ENCODE assay signal across 8 mouse cellular contexts in the genomic region with DNA sequence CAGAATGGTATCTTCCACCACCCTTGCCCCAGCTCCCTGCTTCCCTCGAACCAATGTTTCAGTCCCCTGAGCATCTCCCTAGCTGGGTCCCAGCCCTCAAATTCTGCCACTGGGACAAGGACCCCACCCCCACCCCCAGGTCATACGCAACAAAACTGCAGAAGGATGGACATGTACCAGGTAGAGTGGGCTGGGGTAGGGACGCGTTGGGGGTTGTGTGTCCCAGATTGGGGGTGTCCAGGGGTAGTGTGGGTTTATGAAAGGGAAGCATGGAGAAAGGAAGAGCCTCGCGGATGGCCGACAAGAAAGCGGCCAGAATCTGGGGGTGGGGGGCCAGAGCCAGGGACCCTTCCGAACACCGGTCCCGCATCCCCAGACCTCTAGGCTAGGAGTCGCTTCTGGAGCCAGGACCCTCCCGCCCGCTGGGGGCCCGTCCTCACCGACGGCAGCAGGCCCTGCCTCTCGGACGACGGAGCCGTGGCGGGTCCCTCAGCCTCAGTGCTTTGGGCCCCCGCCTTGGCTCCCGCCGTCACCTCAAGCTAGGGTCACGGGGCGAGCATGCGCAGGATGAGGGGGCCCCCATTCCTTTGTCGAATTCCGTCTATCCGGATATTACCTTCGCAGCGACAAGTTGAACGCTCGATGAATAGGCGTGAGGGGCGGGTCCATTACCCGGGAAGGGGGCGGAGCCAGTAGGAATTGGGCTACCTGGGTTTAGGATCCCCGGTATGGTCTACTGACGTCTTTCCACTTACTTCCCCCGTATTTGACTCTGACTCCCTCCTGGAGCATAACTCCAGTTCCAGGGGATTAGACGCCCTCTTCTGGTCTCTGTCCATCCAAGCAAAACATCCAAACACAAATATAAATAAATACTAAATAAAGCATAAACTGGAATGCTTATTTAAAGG. TPM values are rescaled to one million over a fixed set of nuclear protein-coding genes. Genes with fewer than 3 reads are reported as not detected.
DNase-seq lines count a peak whose midpoint lies in the region; ATAC-seq and TF ChIP-seq lines count a peak whose summit lies in the region.

Gene Flywch2 (minus strand): TSS at position 521 of the 911 bp plus-strand sequence.

- H3K9me3 ChIP-seq in forebrain, embryonic 11.5 days (ENCODE audit: control insufficient read depth, low read length), result no peaks in the 10 kb centered on the region
- no peaks in the 10 kb centered on the region for H3K9me3 ChIP-seq in heart, embryonic 14.5 days (ENCODE audit: control insufficient read depth, low read length)
- no peaks in the 10 kb centered on the region for H3K9me3 ChIP-seq in liver, embryonic 11.5 days (ENCODE audit: control insufficient read depth, low read length)

- no peak for TF ChIP-seq POLR2A in myocyte (IDR thresholded peaks at IDR 0.05; ENCODE audit: insufficient read length, low read depth)

- DNase-seq in CD8-positive naive resting alpha-beta T cell, adult 2 months (ENCODE audit: low read depth in 2 of 2, low spot score in 2 of 2), result peak; percentile 46 to 73
- peak; percentile 75 for DNase-seq in c-Kit-positive CD71-positive TER-119-negative erythroid progenitor cells, embryonic 14.5 days (ENCODE audit: low read depth)
- peak; percentile 83 for DNase-seq in forebrain, embryonic 11.5 days (ENCODE audit: low spot score)
- DNase-seq in kidney, postnatal 10 days, result peak; percentile 88
- peak; percentile 69 for DNase-seq in liver, embryonic 11.5 days (ENCODE audit: low spot score)
- peak; percentile 58 for DNase-seq in splenic B cell, adult 2 months (ENCODE audit: low read depth, low spot score)

- no peaks in the 10 kb centered on the region for H3K36me3 ChIP-seq in forebrain, embryonic 11.5 days (ENCODE audit: control insufficient read depth, insufficient read depth, low read length)
- no peaks in the 10 kb centered on the region for H3K36me3 ChIP-seq in heart, embryonic 14.5 days (ENCODE audit: control insufficient read depth, insufficient read depth, low read length)
- no peaks in the 10 kb centered on the region for H3K36me3 ChIP-seq in liver, embryonic 11.5 days (ENCODE audit: control insufficient read depth, insufficient read depth, low read length)
- H3K36me3 ChIP-seq in myocyte (ENCODE audit: control insufficient read depth, insufficient read depth), result no peaks in the 10 kb centered on the region
- no peaks in the 10 kb centered on the region for H3K36me3 ChIP-seq in splenic B cell, adult 2 months (ENCODE audit: control insufficient read depth, insufficient read depth, low read length, poor library complexity, severe bottlenecking)

- no peaks in the 10 kb centered on the region for H3K79me2 ChIP-seq in myocyte (ENCODE audit: control insufficient read depth, insufficient read depth)

- 2% methylated on average over 43 of the region's 43 CpGs for WGBS in forebrain, embryonic 11.5 days
- WGBS in heart, embryonic 14.5 days, result 3% methylated on average over 43 of the region's 43 CpGs
- 4% methylated on average over 43 of the region's 43 CpGs for WGBS in liver, embryonic 11.5 days

- peak within 1 kb of the TSS; percentile 58 for H3K4me2 ChIP-seq in forebrain, embryonic 11.5 days (ENCODE audit: low read depth, low read length, severe bottlenecking)
- H3K4me2 ChIP-seq in heart, embryonic 14.5 days (ENCODE audit: low read length), result peak within 1 kb of the TSS; percentile 93
- peak within 1 kb of the TSS; percentile 97 for H3K4me2 ChIP-seq in liver, embryonic 11.5 days
- peak within 1 kb of the TSS; percentile 56 for H3K4me2 ChIP-seq in myocyte (ENCODE audit: low read depth)

- H3ac ChIP-seq in myocyte (ENCODE audit: control insufficient read depth, insufficient read length), result no peak within 1 kb of the TSS

- no peaks in the 10 kb centered on the region for H3K27me3 ChIP-seq in forebrain, embryonic 11.5 days (ENCODE audit: control insufficient read depth, insufficient read depth, low read length)
- no peaks in the 10 kb centered on the region for H3K27me3 ChIP-seq in heart, embryonic 14.5 days (ENCODE audit: control insufficient read depth, insufficient read depth, low read length)
- H3K27me3 ChIP-seq in liver, embryonic 11.5 days (replicated peaks; ENCODE audit: control insufficient read depth, insufficient read depth, low read length), result no peaks in the 10 kb centered on the region
- no peaks in the 10 kb centered on the region for H3K27me3 ChIP-seq in myocyte (ENCODE audit: control insufficient read depth, insufficient read depth, insufficient read length)
- no peaks in the 10 kb centered on the region; the same call in 1 of the 2 replicates for H3K27me3 ChIP-seq in splenic B cell, adult 2 months (ENCODE audit: control insufficient read depth, insufficient read depth, low read length, poor library complexity, severe bottlenecking)

- peak within 1 kb of the TSS; percentile 51 for H3K9ac ChIP-seq in forebrain, embryonic 11.5 days (ENCODE audit: low read length)
- H3K9ac ChIP-seq in heart, embryonic 14.5 days (ENCODE audit: low read length), result peak within 1 kb of the TSS; percentile 70
- peak within 1 kb of the TSS; percentile 70 for H3K9ac ChIP-seq in liver, embryonic 11.5 days (ENCODE audit: low read depth, low read length)

- ATAC-seq in forebrain, embryonic 11.5 days (replicated peaks; ENCODE audit: low FRiP score), result peak; percentile 73
- ATAC-seq in heart, embryonic 14.5 days (ENCODE audit: insufficient number of reproducible peaks, insufficient read depth, low FRiP score, low read depth), result peak; percentile 70
- ATAC-seq in liver, embryonic 11.5 days (replicated peaks; ENCODE audit: low FRiP score), result peak; percentile 61

- peak within 1 kb of the TSS; percentile 40 for H3K4me3 ChIP-seq in forebrain, embryonic 11.5 days (ENCODE audit: low read depth, low read length)
- peak within 1 kb of the TSS; percentile 48 to 54 for H3K4me3 ChIP-seq in heart, embryonic 14.5 days (ENCODE audit: control insufficient read depth in 1 of 2, insufficient read depth in 1 of 2, low read depth in 1 of 2, low read length in 2 of 2)
- H3K4me3 ChIP-seq in liver, embryonic 11.5 days (ENCODE audit: low read depth, low read length), result peak within 1 kb of the TSS; percentile 60
- H3K4me3 ChIP-seq in myocyte, result peak within 1 kb of the TSS; percentile 9

- peaks cover 6% of the 10 kb centered on the region; the same call in 1 of the 2 replicates for H3K4me1 ChIP-seq in forebrain, embryonic 11.5 days (replicated peaks; ENCODE audit: control insufficient read depth, insufficient read depth, low read length)
- H3K4me1 ChIP-seq in heart, embryonic 14.5 days (ENCODE audit: control insufficient read depth in 2 of 2, insufficient read depth in 2 of 2, low read length in 2 of 2), result peaks cover 11 to 14% of the 10 kb centered on the region in 2 experiments
- peaks cover 10% of the 10 kb centered on the region for H3K4me1 ChIP-seq in liver, embryonic 11.5 days (replicated peaks; ENCODE audit: control insufficient read depth, insufficient read depth, low read length)

- 0 out of 2 replicates have a peak within 1 kb of the TSS, but pooled peaks have one; percentile 12 for H3K27ac ChIP-seq in forebrain, embryonic 11.5 days (ENCODE audit: low read depth, low read length)
- H3K27ac ChIP-seq in heart, embryonic 14.5 days (replicated peaks in 1 of 2; ENCODE audit: control insufficient read depth in 1 of 2, insufficient read depth in 1 of 2, low read depth in 2 of 2, low read length in 2 of 2), result no peak within 1 kb of the TSS
- H3K27ac ChIP-seq in liver, embryonic 11.5 days (ENCODE audit: low read depth, low read length), result no peak within 1 kb of the TSS

TF ChIP-seq in myocyte, 11 proteins besides CTCF, POLR2A, EP300 and RAD21:
- TF ChIP-seq MYOG (IDR thresholded peaks at IDR 0.05; ENCODE audit: control insufficient read depth in 1 of 3, insufficient read depth in 1 of 3, insufficient read length in 2 of 3, low read depth in 2 of 3) (no peak), TCF12 (IDR thresholded peaks at IDR 0.05; ENCODE audit: insufficient read depth, poor library complexity, severe bottlenecking) (no peak), USF1 (IDR thresholded peaks at IDR 0.05; ENCODE audit: low read depth) (no peak), MYOD1 (IDR thresholded peaks at IDR 0.05; ENCODE audit: control insufficient read depth in 1 of 3, insufficient read length in 2 of 3, low read depth in 2 of 3) (no peak), TCF3 (IDR thresholded peaks at IDR 0.05; ENCODE audit: insufficient read length, low read depth) (no peak), POLR2AphosphoS2 (IDR thresholded peaks at IDR 0.05; ENCODE audit: insufficient read length, low read depth) (no peak), MAX (IDR thresholded peaks at IDR 0.05; ENCODE audit: low read depth) (no peak), E2F4 (IDR thresholded peaks at IDR 0.05; ENCODE audit: insufficient read depth) (no peak), SRF (IDR thresholded peaks at IDR 0.05; ENCODE audit: control insufficient read depth, insufficient read length, low read depth) (no peak), REST (IDR thresholded peaks at IDR 0.05; ENCODE audit: insufficient read depth, insufficient read length) (no peak), CEBPB (IDR thresholded peaks at IDR 0.05; ENCODE audit: insufficient read depth, poor library complexity, severe bottlenecking) (no peak)
TF ChIP-seq in myocyte: peak in this region for 0.

RNA-seq across cellular contexts. Expression of gene Flywch2, which starts in this region (rescaled TPM):
- 22.0 and 28.7 TPM in 2 replicates for polyA plus RNA-seq in forebrain, embryonic 11.5 days (2014; fragmentation: Nextera tagmentation; extraction: Ambion mirVana)
- polyA plus RNA-seq in heart, embryonic 14.5 days (2014; fragmentation: Nextera tagmentation; extraction: Ambion mirVana), result 4.4 and 5.1 TPM in 2 replicates
- polyA plus RNA-seq in liver, embryonic 11.5 days (2014; fragmentation: Nextera tagmentation; extraction: Ambion mirVana), result 9.4 and 10.6 TPM in 2 replicates
- 0.42 TPM for polyA plus RNA-seq in myocyte (2012; fragmentation: generic; extraction: Trizol)

Comparison
In these comparisons a context has a peak if more than half of its experiments do, and no peak if none do; other contexts are left out.
1. H3K4me3 ChIP-seq: peak in every context shown above with its lines; median percentile 60 in liver, embryonic 11.5 days; 51 in heart, embryonic 14.5 days; 40 in forebrain, embryonic 11.5 days; 9 in myocyte.